Mouse (Mus musculus) hindbrain, embryonic 16.5 days (tissue): ENCODE measurements at regions not wholly inside any gene's neighbourhood (a gene's known extent, or its start where the extent isn't known, plus 50 kb on each side); places are given as distances from the start of the nearest gene placed in this dataset.

Source experiments
- ATAC-seq: fragments of 200-750 bp; cut with Nextera tagmentation; 2 replicates; pipeline ENCODE4 v1.8.0; 2017; ENCODE audit warnings: moderate TSS enrichment, moderate library complexity
- H3K27ac ChIP-seq: fragments of 300-500 bp; sonication (generic); 2 replicates; pipeline ENCODE4 v1.5.1; 2014; ENCODE audit warnings: low read depth, mild to moderate bottlenecking, control low read depth, low read length, moderate library complexity
- H3K27me3 ChIP-seq: fragments of 300-500 bp; sonication (generic); replicated peaks from 2 replicates; pipeline ENCODE4 v1.6.1; 2014; ENCODE audit warnings: low read length; ENCODE audit not compliant: control insufficient read depth, insufficient read depth
- H3K36me3 ChIP-seq: fragments of 300-500 bp; sonication (generic); 2 replicates; pipeline ENCODE4 v1.6.1; 2014; ENCODE audit warnings: mild to moderate bottlenecking, low read length, moderate library complexity, mixed read lengths; ENCODE audit not compliant: control insufficient read depth, insufficient read depth
- H3K4me1 ChIP-seq: fragments of 300-500 bp; sonication (generic); 2 replicates; pipeline ENCODE4 v1.6.1; 2014; ENCODE audit warnings: low read depth, low read length; ENCODE audit not compliant: control insufficient read depth, insufficient read depth
- H3K4me2 ChIP-seq: fragments of 300-500 bp; sonication (generic); 2 replicates; pipeline ENCODE4 v1.6.1; 2014; ENCODE audit warnings: mild to moderate bottlenecking, low read length, control low read depth, moderate library complexity
- H3K4me3 ChIP-seq: fragments of 300-500 bp; sonication (generic); 2 replicates; pipeline ENCODE4 v1.5.1; 2014; ENCODE audit warnings: mild to moderate bottlenecking, low read length, control low read depth, moderate library complexity
- H3K9ac ChIP-seq: fragments of 300-500 bp; sonication (generic); 2 replicates; pipeline ENCODE4 v1.6.1; 2014; ENCODE audit warnings: low read depth, mild to moderate bottlenecking, control low read depth, low read length, moderate library complexity
- H3K9me3 ChIP-seq: fragments of 300-500 bp; sonication (generic); 2 replicates; pipeline ENCODE4 v1.6.1; 2014; ENCODE audit warnings: mild to moderate bottlenecking, low read length, moderate library complexity; ENCODE audit not compliant: control insufficient read depth
- WGBS: fragments of 180-500 bp; shearing (Covaris S2); extraction: QIAGEN DNeasy Blood & Tissue Kit; methylation state at CpG from one replicate; pipeline ENCODE4 v1.1.7; 2014; 5-methylcytosine and 5-hydroxymethylcytosine counted together

DNA sequence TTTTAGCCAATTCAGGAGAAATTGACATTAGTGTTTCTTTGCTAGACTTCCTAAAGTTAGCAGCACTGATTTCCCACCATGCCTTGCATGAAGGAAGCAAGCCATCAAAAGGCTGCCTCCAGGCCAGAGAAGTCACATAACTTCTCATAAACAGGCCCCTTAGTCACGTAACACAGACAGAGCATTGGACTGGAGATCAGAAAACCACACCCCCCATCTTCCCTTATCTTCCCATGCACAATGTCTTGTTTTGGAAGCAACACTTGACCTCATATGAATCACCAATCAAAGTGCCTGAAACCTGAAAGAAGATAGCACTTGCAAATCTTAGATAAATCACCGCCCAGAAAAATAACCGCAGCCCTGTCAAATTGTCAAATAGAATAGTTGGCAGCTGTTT is 95.9 kb upstream of the Map9 start:
- 85% methylated on average over 3 of the region's 3 CpGs for WGBS
- no peak for ATAC-seq
- Histone ChIP-seq H3K4me2 (no peak overlapping the region), H3K4me1 (no peaks in the 10 kb centered on the region), H3K9ac (no peak overlapping the region), H3K9me3 (no peaks in the 10 kb centered on the region), H3K36me3 (no peaks in the 10 kb centered on the region), H3K27ac (no peak overlapping the region), H3K4me3 (no peak overlapping the region), H3K27me3 (no peaks in the 10 kb centered on the region)

- Histone ChIP-seq H3K27me3 (no peaks in the 10 kb centered on the region), H3K9me3 (no peaks in the 10 kb centered on the region), H3K4me3 (no peak overlapping the region), H3K4me2 (no peak overlapping the region), H3K36me3 (no peaks in the 10 kb centered on the region), H3K9ac (no peak overlapping the region), H3K27ac (no peak overlapping the region), H3K4me1 (no peaks in the 10 kb centered on the region)
- 89% methylated on average over 4 of the region's 4 CpGs for WGBS
- no peak for ATAC-seq
Observed at GRCm38 (mm10) chr3:82259986-82260652, 97.7 kb upstream of the Map9 start.

GRCm38 (mm10) chr3:82250796-82251261 is 105.2 kb upstream of the Gucy1a1 start:
- H3K27me3 ChIP-seq: no peaks in the 10 kb centered on the region
- no peak overlapping the region for H3K4me3 ChIP-seq
- H3K36me3 ChIP-seq: no peaks in the 10 kb centered on the region
- H3K9ac ChIP-seq: no peak overlapping the region
- H3K27ac ChIP-seq: peak overlapping the region; percentile 67
- H3K4me2 ChIP-seq: no peak overlapping the region
- H3K4me1 ChIP-seq: peaks cover 4% of the 10 kb centered on the region; the same call in 1 of the 2 replicates
- 41% methylated on average over 3 of the region's 3 CpGs for WGBS
- no peaks in the 10 kb centered on the region for H3K9me3 ChIP-seq
- ATAC-seq: peak; percentile 79

GRCm38 (mm10) chr3:82249968-82250795 is 104.6 kb upstream of the Gucy1a1 start:
- H3K27ac ChIP-seq: peak overlapping the region; percentile 67
- no peak overlapping the region for H3K4me2 ChIP-seq
- H3K4me3 ChIP-seq: no peak overlapping the region
- H3K9me3 ChIP-seq: no peaks in the 10 kb centered on the region
- H3K9ac ChIP-seq: no peak overlapping the region
- peaks cover 4% of the 10 kb centered on the region; the same call in 1 of the 2 replicates for H3K4me1 ChIP-seq
- WGBS: 34% methylated on average over 6 of the region's 6 CpGs
- H3K36me3 ChIP-seq: no peaks in the 10 kb centered on the region
- peak; percentile 87 for ATAC-seq
- H3K27me3 ChIP-seq: no peaks in the 10 kb centered on the region

- Histone ChIP-seq H3K4me3 (no peak overlapping the region), H3K27me3 (no peaks in the 10 kb centered on the region), H3K27ac (peak overlapping the region; percentile 10; the same call in 1 of the 2 replicates), H3K36me3 (no peaks in the 10 kb centered on the region), H3K4me2 (no peak overlapping the region), H3K4me1 (no peaks in the 10 kb centered on the region), H3K9ac (no peak overlapping the region), H3K9me3 (no peaks in the 10 kb centered on the region)
- peak; percentile 83 for ATAC-seq
- 31% methylated on average over 2 of the region's 2 CpGs for whole genome bisulfite sequencing
Observed at GRCm38 (mm10) chr3:82236377-82237057, 90.9 kb upstream of the Gucy1a1 start.

DNA sequence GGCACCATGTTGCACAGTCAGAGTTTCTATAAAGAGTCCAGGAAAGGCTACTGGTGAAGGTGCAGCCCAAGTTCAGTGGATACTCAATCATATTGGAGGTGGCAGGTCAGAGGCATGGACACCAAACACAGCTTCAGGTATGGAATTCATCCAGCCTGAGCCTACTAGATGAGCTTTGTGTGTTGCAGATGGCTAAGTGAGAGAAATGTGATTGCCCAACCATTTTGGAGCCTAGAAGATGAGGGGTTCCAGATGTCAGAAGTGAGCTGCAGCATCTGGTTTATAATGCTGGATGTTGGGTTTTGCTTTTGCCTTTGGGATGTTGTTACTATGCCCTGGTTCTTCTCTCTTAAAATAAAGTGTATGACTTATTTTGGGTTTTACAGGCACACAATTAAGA is 88.7 kb upstream of the Gucy1a1 start:
- Histone ChIP-seq H3K27me3 (no peaks in the 10 kb centered on the region), H3K36me3 (no peaks in the 10 kb centered on the region), H3K4me2 (no peak overlapping the region), H3K4me3 (no peak overlapping the region), H3K27ac (no peak overlapping the region), H3K4me1 (no peaks in the 10 kb centered on the region), H3K9me3 (no peaks in the 10 kb centered on the region), H3K9ac (no peak overlapping the region)
- ATAC-seq: no peak

GRCm38 (mm10) chr3:82223379-82223778 is 77.8 kb upstream of the Gucy1a1 start:
- ATAC-seq: no peak
- 93% methylated on average over 1 of the region's 1 CpGs for WGBS
- Histone ChIP-seq H3K36me3 (no peaks in the 10 kb centered on the region), H3K4me3 (no peak overlapping the region), H3K27me3 (no peaks in the 10 kb centered on the region), H3K27ac (no peak overlapping the region), H3K4me2 (no peak overlapping the region), H3K4me1 (no peaks in the 10 kb centered on the region), H3K9ac (no peak overlapping the region), H3K9me3 (no peaks in the 10 kb centered on the region)

GRCm38 (mm10) chr3:82221924-82222323 is 76.3 kb upstream of the Gucy1a1 start:
- 87% methylated on average over 1 of the region's 1 CpGs for WGBS

More at GRCm38 (mm10) chr3:82221924-82222323, 76.3 kb upstream of the Gucy1a1 start:
- Histone ChIP-seq H3K9me3 (no peaks in the 10 kb centered on the region), H3K27me3 (no peaks in the 10 kb centered on the region), H3K9ac (no peak overlapping the region), H3K27ac (no peak overlapping the region), H3K4me3 (no peak overlapping the region), H3K4me2 (no peak overlapping the region), H3K4me1 (no peaks in the 10 kb centered on the region), H3K36me3 (no peaks in the 10 kb centered on the region)
- no peak for ATAC-seq
